Mouse (Mus musculus) spleen, adult 2 months (tissue): ENCODE results near the gene Tmem44.

Source experiments
- CTCF ChIP-seq: fragments of 200-500 bp; IDR thresholded peaks from 2 replicates; pipeline ENCODE4 v1.5.1; 2011; ENCODE audit warnings: mild to moderate bottlenecking, inconsistent platforms; ENCODE audit not compliant: insufficient read depth, insufficient read length, insufficient replicate concordance; ENCODE audit errors: extremely low read depth
- POLR2A ChIP-seq: fragments of 200-500 bp; IDR thresholded peaks from 2 replicates; pipeline ENCODE4 v1.6.1; 2011; ENCODE audit warnings: low read depth, low read length, inconsistent platforms

DNA sequence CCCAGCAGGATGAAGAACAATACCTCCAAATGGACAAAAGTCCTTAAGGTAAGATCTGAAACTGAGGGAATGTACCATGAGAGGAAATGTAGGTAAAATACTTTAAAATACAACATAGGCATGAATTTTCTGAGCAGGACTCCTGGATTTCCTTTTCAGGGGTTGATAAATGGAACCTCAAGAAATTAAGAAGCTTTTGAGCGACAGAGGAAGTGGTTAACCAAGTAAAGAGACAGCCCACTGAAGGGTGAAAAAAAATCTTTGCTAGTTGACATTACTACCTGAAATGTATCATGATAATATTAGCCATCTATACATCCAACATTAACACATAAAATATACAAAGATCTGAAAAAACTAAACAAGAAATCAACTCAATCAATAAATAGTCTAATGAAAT, 15.6 kb downstream of the Tmem44 start:
- no peak for TF ChIP-seq POLR2A
- no peak for TF ChIP-seq CTCF
